Mouse (Mus musculus): ENCODE data around the gene Llcfc1. TPM values are rescaled to one million over a fixed set of nuclear protein-coding genes. Genes with fewer than 3 reads are reported as not detected.

Gene Llcfc1
- polyA plus RNA-seq, 2 experiments = not detected

DNA sequence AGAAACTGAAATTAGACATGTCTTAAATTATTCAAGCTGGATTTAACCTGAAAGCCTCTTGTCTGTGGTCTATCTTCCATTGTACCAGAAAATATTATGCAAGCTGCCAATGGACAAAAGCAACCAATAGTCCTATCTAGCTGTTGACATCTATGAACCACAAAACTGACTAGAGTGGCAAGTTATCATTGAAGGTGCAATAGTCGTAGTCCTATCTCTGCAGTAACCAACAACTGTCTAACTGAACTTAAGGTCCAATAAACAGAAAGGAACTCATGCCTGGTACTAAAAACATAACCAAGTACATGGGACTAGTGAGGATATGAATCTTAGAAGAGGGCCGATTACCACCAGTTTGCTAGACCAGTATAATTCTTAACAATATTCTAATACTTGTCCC, 7.7 kb upstream of the Llcfc1 start:
- ATAC-seq (ENCODE audit: insufficient read depth) = peak; percentile 23; the same call in 1 of the 2 replicates
- Histone ChIP-seq H3K4me3 (ENCODE audit: insufficient read depth in 1 of 2, low read depth in 2 of 2, low read length in 2 of 2) (no peak overlapping the region), H3K4me2 (ENCODE audit: low read depth) (no peak overlapping the region), H3K9ac (replicated peaks) (no peak overlapping the region), H3K36me3 (replicated peaks; ENCODE audit: control insufficient read depth, insufficient read depth, low read depth) (no peaks in the 10 kb centered on the region), H3K9me3 (ENCODE audit: control insufficient read depth, low read length) (no peaks in the 10 kb centered on the region), H3K27ac (no peak overlapping the region), H3K27me3 (ENCODE audit: control insufficient read depth, insufficient read depth, low read length) (no peaks in the 10 kb centered on the region), H3K4me1 (replicated peaks; ENCODE audit: control insufficient read depth in 2 of 2, insufficient read depth in 2 of 2, low read length in 1 of 2) (no peaks in the 10 kb centered on the region; a peak in 2 of 4 replicates)
- no peak for TF ChIP-seq CTCF (IDR thresholded peaks at IDR 0.05; ENCODE audit: low read depth)
- TF ChIP-seq EP300 (IDR thresholded peaks at IDR 0.05; ENCODE audit: low read depth) = no peak
- DNase-seq (ENCODE audit: low read depth in 3 of 3, low spot score in 3 of 3) = no peak
- 42% methylated on average over 2 of the region's 2 CpGs for WGBS (ENCODE audit: insufficient replicate concordance)

- no peak for ATAC-seq (ENCODE audit: insufficient read depth)
These were observed 3.6 kb upstream of the Llcfc1 start, which contains the start of gene Trpv5 for GRCm38 (mm10) chr6:41680669-41681068. TSS of gene Trpv5 (minus strand) at chr6:41680769.

DNA sequence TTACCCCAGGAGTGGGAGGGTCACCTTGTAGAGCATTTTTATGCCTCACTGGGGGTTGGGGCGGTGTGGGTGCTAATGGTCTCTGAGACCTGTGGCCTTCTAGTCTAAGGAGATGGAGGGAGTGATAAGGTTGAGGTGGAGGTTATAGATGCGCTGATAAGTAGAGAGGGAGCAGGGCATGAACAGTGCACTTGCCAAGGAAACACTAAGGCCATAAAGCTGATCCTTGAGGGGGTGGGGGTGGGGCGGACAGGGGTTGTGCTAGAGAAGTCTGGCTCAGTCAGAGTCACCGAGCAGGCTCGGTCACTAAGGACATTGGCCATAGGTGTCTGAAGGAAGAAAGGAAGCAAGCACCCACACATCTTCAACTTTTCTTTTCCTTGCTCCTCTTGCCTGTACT, 2.6 kb upstream of the Llcfc1 start:
- Histone ChIP-seq H3K4me1 (replicated peaks; ENCODE audit: control insufficient read depth in 2 of 2, insufficient read depth in 2 of 2, low read length in 1 of 2) (peaks cover 4 to 14% of the 10 kb centered on the region in 2 experiments), H3K4me2 (ENCODE audit: low read depth) (no peak overlapping the region), H3K9ac (replicated peaks) (no peak overlapping the region), H3K27ac (no peak overlapping the region), H3K4me3 (ENCODE audit: insufficient read depth in 1 of 2, low read depth in 2 of 2, low read length in 2 of 2) (no peak overlapping the region), H3K9me3 (ENCODE audit: control insufficient read depth, low read length) (no peaks in the 10 kb centered on the region), H3K36me3 (replicated peaks; ENCODE audit: control insufficient read depth, insufficient read depth, low read depth) (peaks cover 20% of the 10 kb centered on the region), H3K27me3 (ENCODE audit: control insufficient read depth, insufficient read depth, low read length) (no peaks in the 10 kb centered on the region)
- TF ChIP-seq EP300 (IDR thresholded peaks at IDR 0.05; ENCODE audit: low read depth) = no peak
- TF ChIP-seq CTCF (IDR thresholded peaks at IDR 0.05; ENCODE audit: low read depth) = no peak
- no peak for DNase-seq (ENCODE audit: low read depth in 3 of 3, low spot score in 3 of 3)
- WGBS (ENCODE audit: insufficient replicate concordance) = 63% methylated on average over 5 of the region's 5 CpGs
- ATAC-seq (ENCODE audit: insufficient read depth) = no peak

More at GRCm38 (mm10) chr6:41680669-41681068, 3.6 kb upstream of the Llcfc1 start, which contains the start of gene Trpv5:
- no peak within 1 kb of the TSS for H3K27ac ChIP-seq
- TF ChIP-seq EP300 (IDR thresholded peaks at IDR 0.05; ENCODE audit: low read depth) (no peak), CTCF (IDR thresholded peaks at IDR 0.05; ENCODE audit: low read depth) (no peak)
- H3K4me3 ChIP-seq (ENCODE audit: insufficient read depth in 1 of 2, low read depth in 2 of 2, low read length in 2 of 2) = no peak within 1 kb of the TSS
- peaks cover 4 to 9% of the 10 kb centered on the region in 2 experiments; a peak in 3 of 4 replicates for H3K4me1 ChIP-seq (replicated peaks; ENCODE audit: control insufficient read depth in 2 of 2, insufficient read depth in 2 of 2, low read length in 1 of 2)
- no peak within 1 kb of the TSS for H3K4me2 ChIP-seq (ENCODE audit: low read depth)
- no peaks in the 10 kb centered on the region for H3K27me3 ChIP-seq (ENCODE audit: control insufficient read depth, insufficient read depth, low read length)
- no peak for DNase-seq (ENCODE audit: low read depth in 3 of 3, low spot score in 3 of 3)
- H3K36me3 ChIP-seq (replicated peaks; ENCODE audit: control insufficient read depth, insufficient read depth, low read depth) = peaks cover 10% of the 10 kb centered on the region
- H3K9ac ChIP-seq (replicated peaks) = no peak within 1 kb of the TSS
- 68% methylated on average over 1 of the region's 1 CpGs for WGBS (ENCODE audit: insufficient replicate concordance)
- no peaks in the 10 kb centered on the region for H3K9me3 ChIP-seq (ENCODE audit: control insufficient read depth, low read length)

DNA sequence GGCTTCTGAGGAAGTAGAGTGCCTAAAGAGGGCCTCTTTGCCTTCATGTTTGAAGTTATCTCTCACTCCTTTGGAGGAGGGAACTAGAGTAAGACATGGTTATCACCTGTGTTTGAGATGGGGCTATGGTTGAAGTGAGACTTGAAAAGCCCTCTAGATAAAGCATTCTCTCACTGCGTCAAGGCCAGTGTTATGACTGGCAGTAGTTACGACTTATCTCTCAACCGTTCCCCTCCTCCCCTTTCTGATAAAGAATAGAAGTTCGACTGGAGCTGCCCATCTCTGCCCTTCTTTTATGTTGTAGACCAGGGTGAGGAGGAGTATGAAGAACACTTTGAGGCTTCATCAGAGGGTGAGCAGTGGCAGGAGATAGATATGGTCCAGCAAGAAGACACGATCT, 680 bp downstream of the Llcfc1 start:
- 10% methylated on average over 5 of the region's 5 CpGs for WGBS (ENCODE audit: insufficient replicate concordance)
- peaks cover 4 to 14% of the 10 kb centered on the region in 2 experiments for H3K4me1 ChIP-seq (replicated peaks; ENCODE audit: control insufficient read depth in 2 of 2, insufficient read depth in 2 of 2, low read length in 1 of 2)
- H3K9ac ChIP-seq (replicated peaks) = no peak overlapping the region
- peak in 2 of 3 experiments; percentile 35 to 36 for DNase-seq (ENCODE audit: low read depth in 3 of 3, low spot score in 3 of 3)
- H3K4me2 ChIP-seq (ENCODE audit: low read depth) = no peak overlapping the region
- H3K27me3 ChIP-seq (ENCODE audit: control insufficient read depth, insufficient read depth, low read length) = no peaks in the 10 kb centered on the region
- H3K27ac ChIP-seq = peak overlapping the region; percentile 30
- no peaks in the 10 kb centered on the region for H3K9me3 ChIP-seq (ENCODE audit: control insufficient read depth, low read length)
- peak; percentile 73 for ATAC-seq (ENCODE audit: insufficient read depth)
- H3K36me3 ChIP-seq (replicated peaks; ENCODE audit: control insufficient read depth, insufficient read depth, low read depth) = peaks cover 52% of the 10 kb centered on the region
- no peak overlapping the region for H3K4me3 ChIP-seq (ENCODE audit: insufficient read depth in 1 of 2, low read depth in 2 of 2, low read length in 2 of 2)
- TF ChIP-seq EP300 (IDR thresholded peaks at IDR 0.05; ENCODE audit: low read depth) (peak; percentile 56; the same call in 1 of the 2 replicates), CTCF (IDR thresholded peaks at IDR 0.05; ENCODE audit: low read depth) (no peak)

- 77% methylated on average over 3 of the region's 3 CpGs for WGBS (ENCODE audit: insufficient replicate concordance)
- Histone ChIP-seq H3K9me3 (ENCODE audit: control insufficient read depth, low read length) (no peaks in the 10 kb centered on the region), H3K4me1 (replicated peaks; ENCODE audit: control insufficient read depth in 2 of 2, insufficient read depth in 2 of 2, low read length in 1 of 2) (peaks cover 4 to 14% of the 10 kb centered on the region in 2 experiments), H3K27ac (peak overlapping the region; percentile 30; the same call in 1 of the 2 replicates), H3K27me3 (ENCODE audit: control insufficient read depth, insufficient read depth, low read length) (no peaks in the 10 kb centered on the region), H3K9ac (replicated peaks) (no peak overlapping the region), H3K36me3 (replicated peaks; ENCODE audit: control insufficient read depth, insufficient read depth, low read depth) (peaks cover 59% of the 10 kb centered on the region), H3K4me2 (ENCODE audit: low read depth) (no peak overlapping the region), H3K4me3 (ENCODE audit: insufficient read depth in 1 of 2, low read depth in 2 of 2, low read length in 2 of 2) (no peak overlapping the region)
- ATAC-seq (ENCODE audit: insufficient read depth) = no peak
- TF ChIP-seq EP300 (IDR thresholded peaks at IDR 0.05; ENCODE audit: low read depth) = no peak
- no peak for TF ChIP-seq CTCF (IDR thresholded peaks at IDR 0.05; ENCODE audit: low read depth)
- no peak for DNase-seq (ENCODE audit: low read depth in 3 of 3, low spot score in 3 of 3)
These were observed 1.4 kb downstream of the Llcfc1 start for GRCm38 (mm10) chr6:41685596-41685995.
